Mouse (Mus musculus): ENCODE measurements around the gene Ddx41.
"Not testable (repeated sequence)": the region's sequence is repeated elsewhere in the genome, so short reads cannot be mapped to it uniquely, and the experiment has no call there.

Ddx41 gene

GRCm38 (mm10) chr13:55536194-55537175 is at the start of gene Ddx41:
Gene Ddx41, minus strand, starts transcription at chr13:55536658.
- DNase-seq = peak; percentile 97

- no peak for DNase-seq
Measured at GRCm38 (mm10) chr13:55578086-55578485, 41.6 kb upstream of the Ddx41 start.

GRCm38 (mm10) chr13:55576872-55577271 is 40.4 kb upstream of the Ddx41 start:
- DNase-seq = not testable (repeated sequence)

DNA sequence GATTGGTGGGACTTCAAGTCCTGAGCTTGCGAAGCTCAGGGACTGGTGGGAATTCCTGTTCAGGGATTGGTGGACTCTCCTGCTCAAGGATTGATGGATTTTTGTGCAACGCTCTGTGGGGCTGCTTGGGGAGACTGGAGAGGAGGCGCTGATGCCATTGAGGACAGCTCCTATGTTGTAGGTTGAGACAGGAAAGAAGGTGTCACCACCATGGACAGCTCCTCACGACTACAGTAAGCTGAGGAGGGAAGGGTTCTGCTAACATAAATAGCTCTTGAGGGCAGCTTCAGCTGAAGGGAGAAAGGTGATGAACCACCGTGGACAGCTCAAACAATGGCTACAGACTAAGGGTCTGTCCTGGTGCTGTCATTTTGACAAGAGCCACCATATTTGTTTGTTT is 39.5 kb upstream of the Ddx41 start:
- peak; percentile 18 for DNase-seq

DNA sequence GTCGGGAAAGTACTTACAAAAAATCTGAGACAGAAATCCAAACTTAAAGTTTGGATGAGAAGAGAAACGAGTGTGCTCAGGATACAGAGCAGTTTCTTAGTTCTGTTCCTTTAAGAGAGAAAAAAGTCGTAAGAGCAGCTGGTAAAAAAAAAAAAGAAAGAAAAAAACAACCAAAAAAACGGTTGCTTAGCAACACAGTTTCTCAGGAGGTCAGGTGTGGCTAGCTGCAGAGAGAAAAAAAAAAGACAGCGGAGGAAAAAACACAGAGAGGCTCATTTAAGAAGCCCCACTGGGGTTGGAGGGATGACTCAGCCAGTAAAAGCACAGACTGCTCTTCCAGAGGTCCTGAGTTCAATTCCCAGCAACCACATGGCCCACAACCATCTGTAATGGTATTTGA is 37.9 kb upstream of the Ddx41 start:
- DNase-seq = no peak

- no peak for DNase-seq
Measured at GRCm38 (mm10) chr13:55573432-55573831, 37.0 kb upstream of the Ddx41 start, which contains the start of gene Tmed9. Gene Tmed9, plus strand, starts transcription at chr13:55573732.

DNA sequence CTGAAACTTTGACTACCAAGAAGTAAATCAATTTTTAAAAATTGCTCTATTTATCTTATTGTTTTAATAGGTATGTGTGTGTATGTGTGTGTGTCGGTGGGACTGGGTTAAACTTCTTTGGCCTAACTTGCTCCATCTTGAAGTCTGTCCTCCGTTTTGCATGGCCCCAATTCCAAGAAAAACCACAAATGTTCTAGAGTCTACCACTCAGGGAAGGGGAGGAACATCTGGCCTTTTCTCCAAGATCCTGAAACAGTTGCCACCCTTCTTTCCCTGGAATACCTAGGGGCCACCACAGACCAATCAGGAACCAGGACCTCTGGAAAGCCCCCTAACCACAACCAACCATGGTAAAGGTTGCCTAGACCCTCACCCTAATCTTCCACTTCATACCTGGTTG is 35.5 kb upstream of the Ddx41 start:
- DNase-seq = no peak

DNA sequence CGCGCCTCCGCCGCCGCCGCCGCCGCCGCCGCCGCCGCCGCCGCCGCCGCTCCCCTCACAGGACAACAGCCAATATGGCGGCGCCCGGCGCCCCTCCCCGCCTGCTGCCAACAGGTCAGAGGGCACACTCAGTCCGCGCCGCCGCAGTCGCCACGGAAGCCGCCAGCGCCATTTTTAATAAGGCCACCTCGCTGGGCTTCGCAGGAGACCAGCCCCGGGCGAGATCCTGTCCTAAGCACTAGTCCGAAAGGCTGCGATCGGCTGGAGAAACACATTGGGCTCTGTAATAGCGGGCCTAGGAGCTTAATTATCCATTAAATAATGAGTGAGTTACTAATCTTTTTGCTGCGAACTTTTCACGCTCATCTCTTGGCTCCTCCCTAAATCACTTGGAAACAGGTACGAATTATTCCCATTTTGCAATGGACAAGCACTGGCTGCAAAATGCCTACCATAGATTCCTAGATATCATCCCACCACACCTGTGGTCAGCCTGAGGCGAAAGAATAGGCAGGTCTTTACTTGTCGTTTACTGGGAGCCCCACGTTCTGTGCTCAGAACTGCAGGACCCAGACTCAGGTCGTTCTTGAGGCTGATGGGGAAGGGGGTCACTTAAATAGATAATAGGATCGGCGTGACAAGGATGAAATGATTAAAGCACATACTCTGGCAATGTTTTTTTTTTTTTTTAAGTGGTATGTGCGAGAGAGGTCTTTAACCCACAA is 34.7 kb upstream of the Ddx41 start, which contains the start of gene Fam193b:
Fam193b (minus strand) TSS at position 94 of the 725 bp plus-strand sequence.
- peak; percentile 97 for DNase-seq

DNA sequence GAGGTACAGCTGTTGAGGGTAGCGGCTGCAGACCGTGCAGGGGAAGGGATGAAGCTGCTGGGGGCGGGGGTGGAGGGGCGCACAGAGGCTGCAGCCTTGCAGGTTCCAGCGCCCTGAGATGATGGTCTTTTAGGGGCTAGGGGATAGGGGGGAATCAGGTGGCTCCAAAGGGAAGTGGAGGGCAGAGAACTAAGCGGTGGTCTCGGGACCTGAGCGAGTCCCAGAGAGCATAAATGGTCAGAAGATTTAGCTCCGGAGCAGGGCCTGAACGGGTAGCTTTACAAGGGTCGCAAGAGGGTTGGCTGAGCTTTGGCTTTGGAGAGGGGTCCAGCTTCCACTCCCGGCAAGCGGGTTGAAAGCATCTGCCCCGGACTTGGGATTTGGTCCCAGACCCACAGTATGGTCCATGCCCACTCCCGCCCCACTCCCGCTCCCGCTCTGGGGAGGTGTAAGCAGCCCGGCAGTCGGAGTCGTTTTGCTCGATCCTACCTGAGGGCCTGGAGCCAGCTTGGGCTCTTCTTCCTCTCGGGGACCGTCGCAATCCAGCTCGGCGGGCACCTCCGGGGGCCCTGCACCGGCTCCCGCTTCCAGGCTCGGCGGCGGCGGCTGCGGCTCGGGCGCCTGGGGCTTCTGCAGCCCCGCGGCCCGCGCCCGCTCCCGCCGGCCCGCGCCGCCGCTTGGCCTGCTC is 34.0 kb upstream of the Ddx41 start:
- peak; percentile 58 for DNase-seq

GRCm38 (mm10) chr13:55569726-55570285 is 33.3 kb upstream of the Ddx41 start:
- DNase-seq = peak; percentile 19

DNA sequence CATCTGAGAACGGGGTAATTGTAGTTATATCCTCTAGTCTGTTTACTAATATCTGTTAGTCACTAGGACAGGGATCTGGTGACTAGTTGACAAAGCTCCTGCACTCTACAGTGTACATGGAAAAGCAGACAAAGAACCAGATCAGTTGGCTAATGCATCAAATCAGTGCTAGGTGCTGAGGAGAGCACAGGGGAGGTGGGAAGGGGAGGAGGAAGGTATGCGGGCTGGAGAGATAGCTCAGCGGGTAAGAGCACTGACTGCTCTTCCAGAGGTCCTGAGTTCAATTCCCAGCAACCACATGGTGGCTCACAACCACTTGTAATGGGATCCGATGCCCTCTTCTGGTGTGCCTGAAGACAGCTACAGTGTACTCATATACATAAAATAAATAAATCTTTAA is 32.1 kb upstream of the Ddx41 start:
- DNase-seq = not testable (repeated sequence)

GRCm38 (mm10) chr13:55567949-55568348 is 31.5 kb upstream of the Ddx41 start:
- DNase-seq = no peak

DNA sequence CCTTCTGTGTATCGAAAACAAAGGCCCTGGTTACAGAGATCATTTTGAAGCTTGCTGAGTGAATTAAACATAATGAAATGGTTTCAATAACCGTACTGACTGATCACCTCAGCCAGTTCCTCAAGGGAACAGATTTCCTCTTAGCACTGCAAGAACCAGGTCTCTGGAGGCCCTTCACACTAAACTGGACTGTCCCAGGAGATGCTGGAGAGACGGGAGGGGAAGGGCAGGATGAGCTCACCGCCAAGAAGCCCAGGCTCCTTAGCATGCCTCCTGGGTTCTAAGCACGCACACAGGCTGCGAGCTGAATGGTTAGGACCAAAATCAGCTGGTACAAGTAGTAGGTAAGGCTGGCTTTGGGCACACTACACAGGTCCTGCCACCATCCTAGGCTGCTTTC is 30.5 kb upstream of the Ddx41 start:
- DNase-seq = no peak

- no peak for DNase-seq
Measured at GRCm38 (mm10) chr13:55563266-55563879, 26.9 kb upstream of the Ddx41 start.

- no peak for DNase-seq
Measured at GRCm38 (mm10) chr13:55557499-55557898, 21.0 kb upstream of the Ddx41 start.

DNA sequence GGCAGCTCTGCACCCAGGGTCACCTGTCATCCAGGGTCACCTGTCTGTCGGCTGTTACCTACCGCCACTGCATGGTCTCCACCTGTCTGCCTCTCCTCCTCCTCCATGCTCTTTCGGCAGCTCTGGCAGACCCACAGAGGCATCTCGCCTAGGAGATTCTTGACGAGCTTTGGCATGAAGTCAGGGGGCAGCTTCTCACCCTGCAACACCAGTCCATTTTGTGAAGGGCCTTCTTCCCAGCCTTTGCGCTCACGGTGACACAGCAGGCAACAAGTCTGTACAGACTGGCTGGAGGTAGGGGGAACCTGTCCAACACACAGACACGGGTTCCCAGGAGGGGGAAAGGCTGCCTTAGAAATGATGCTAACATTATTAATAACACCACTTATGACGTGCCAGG is 19.5 kb upstream of the Ddx41 start:
- no peak for DNase-seq

DNA sequence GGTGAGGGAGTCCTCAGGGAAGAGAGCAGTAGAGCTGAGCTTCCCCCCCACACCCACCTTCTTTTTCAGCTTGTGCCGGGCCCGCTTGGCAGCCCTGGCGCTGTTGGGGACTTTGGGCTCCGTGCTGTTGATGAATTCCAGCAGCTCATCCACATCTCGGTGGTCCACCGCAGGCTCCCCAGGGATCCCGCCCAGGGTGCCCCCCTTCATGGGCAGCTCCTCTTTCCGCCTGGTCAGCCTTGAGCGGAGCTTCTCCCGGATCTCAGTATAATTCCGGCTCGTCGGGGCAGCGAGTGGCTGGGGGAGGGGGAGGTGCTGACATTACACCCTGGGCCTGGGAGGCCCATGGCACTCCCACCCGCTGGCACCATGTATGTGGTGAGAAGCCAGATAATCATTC is 12.6 kb upstream of the Ddx41 start:
- DNase-seq = no peak

- no peak for DNase-seq
Measured at GRCm38 (mm10) chr13:55548426-55548825, 12.0 kb upstream of the Ddx41 start.

- no peak for DNase-seq
Measured at GRCm38 (mm10) chr13:55547916-55548315, 11.5 kb upstream of the Ddx41 start.

- DNase-seq = peak; percentile 62
Measured at GRCm38 (mm10) chr13:55544792-55545191, 8.3 kb upstream of the Ddx41 start.

GRCm38 (mm10) chr13:55543447-55543846 is 7.0 kb upstream of the Ddx41 start:
- no peak for DNase-seq

DNA sequence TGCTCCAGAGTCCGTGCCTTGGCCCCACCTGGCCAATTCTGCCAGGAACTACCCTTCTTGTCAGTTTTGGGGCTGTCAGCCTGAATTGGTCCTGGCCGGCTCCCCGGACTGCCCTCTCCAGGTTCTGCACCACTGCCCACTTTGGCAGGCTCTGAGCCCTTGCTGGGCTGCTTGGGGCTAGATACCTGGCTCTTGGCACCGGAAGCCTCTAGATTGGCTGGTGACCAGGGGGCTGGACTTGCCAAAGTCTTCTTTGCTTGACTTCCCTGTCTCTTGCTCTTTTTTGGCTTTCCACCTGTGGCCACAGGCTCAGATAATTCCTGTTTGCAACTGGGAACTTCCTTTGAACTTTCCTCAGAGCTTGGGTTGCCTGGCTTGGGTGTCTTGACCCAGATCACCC is 6.4 kb upstream of the Ddx41 start:
- no peak for DNase-seq
